Mouse (Mus musculus) forebrain, embryonic 16.5 days (tissue): ENCODE measurements around the gene Inpp4b. TPM values are rescaled to one million over a fixed set of nuclear protein-coding genes. Genes with fewer than 3 reads are reported as not detected.

ENCODE experiments used
- ATAC-seq: fragments of 200-750 bp; cut with Nextera tagmentation; 2 replicates; pipeline ENCODE4 v1.8.0; 2017; ENCODE audit warnings: mild to moderate bottlenecking, moderate library complexity
- H3K27ac ChIP-seq: fragments of 300-500 bp; sonication (generic); 2 replicates; pipeline ENCODE4 v1.5.1; 2014; ENCODE audit warnings: low read length, control low read depth
- H3K27me3 ChIP-seq: fragments of 300-500 bp; sonication (generic); replicated peaks from 2 replicates; pipeline ENCODE4 v1.6.1; 2014; ENCODE audit warnings: low read length; ENCODE audit not compliant: control insufficient read depth, insufficient read depth
- H3K36me3 ChIP-seq: fragments of 300-500 bp; sonication (generic); 2 replicates; pipeline ENCODE4 v1.6.1; 2014; ENCODE audit not compliant: control insufficient read depth, insufficient read depth
- H3K4me1 ChIP-seq: fragments of 300-500 bp; sonication (generic); replicated peaks from 2 replicates; pipeline ENCODE4 v1.6.1; 2014; ENCODE audit warnings: low read length; ENCODE audit not compliant: control insufficient read depth, insufficient read depth
- H3K4me2 ChIP-seq: fragments of 300-500 bp; sonication (generic); 2 replicates; pipeline ENCODE4 v1.6.1; 2014; ENCODE audit warnings: mild to moderate bottlenecking, low read length, control low read depth
- H3K4me3 ChIP-seq: fragments of 300-500 bp; sonication (generic); replicated peaks from 2 replicates; pipeline ENCODE4 v1.5.1; 2014; ENCODE audit warnings: mild to moderate bottlenecking, low read length, control low read depth
- H3K9ac ChIP-seq: fragments of 300-500 bp; sonication (generic); replicated peaks from 2 replicates; pipeline ENCODE4 v1.6.1; 2014; ENCODE audit warnings: low read depth, low read length, control low read depth
- H3K9me3 ChIP-seq: fragments of 300-500 bp; sonication (generic); 2 replicates; pipeline ENCODE4 v1.6.1; 2016; ENCODE audit warnings: low read length; ENCODE audit not compliant: control insufficient read depth
- WGBS: fragments of 180-500 bp; shearing (Covaris S2); extraction: QIAGEN DNeasy Blood & Tissue Kit; methylation state at CpG from one replicate; pipeline ENCODE4 v1.1.7; 2014; 5-methylcytosine and 5-hydroxymethylcytosine counted together
- polyA plus RNA-seq: library from polyadenylated mRNA; unstranded; fragments of >200 nt; fragmentation: Nextera tagmentation; extraction: Ambion mirVana; gene quantifications from 2 replicates; pipeline ENCODE4 v1.2.1, GENCODE M21; 2015

The Inpp4b gene
- polyA plus RNA-seq, 1 experiment from 2014 or later, result 6.5 TPM

DNA sequence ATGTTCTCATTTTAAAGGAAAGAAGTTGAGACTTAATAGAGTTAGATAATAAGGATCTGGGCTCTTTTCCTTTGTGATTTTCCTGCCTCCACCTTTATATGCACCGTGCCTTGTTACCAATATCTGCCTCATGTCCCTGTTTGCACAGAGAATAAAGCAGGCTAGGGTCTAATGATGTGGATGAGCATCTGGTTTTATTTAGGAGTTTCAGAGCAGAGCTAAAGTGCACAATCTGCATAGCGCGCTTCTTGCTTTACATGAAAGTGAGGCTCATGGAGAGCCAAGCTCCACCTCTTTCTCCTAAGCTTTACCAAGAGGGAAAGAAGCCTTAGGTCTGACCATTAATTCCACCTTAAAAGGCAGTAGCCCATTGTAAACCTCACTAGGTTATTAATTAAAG is 763.8 kb downstream of the Inpp4b start:
- Histone ChIP-seq H3K4me2 (no peak overlapping the region), H3K4me3 (no peak overlapping the region), H3K4me1 (0 out of 2 replicates have a peak, but pooled peaks cover 3% of the 10 kb centered on the region), H3K9me3 (no peaks in the 10 kb centered on the region), H3K27ac (no peak overlapping the region), H3K9ac (no peak overlapping the region), H3K36me3 (no peaks in the 10 kb centered on the region), H3K27me3 (no peaks in the 10 kb centered on the region)
- no peak for ATAC-seq
- WGBS, result 76% methylated on average over 3 of the region's 3 CpGs

DNA sequence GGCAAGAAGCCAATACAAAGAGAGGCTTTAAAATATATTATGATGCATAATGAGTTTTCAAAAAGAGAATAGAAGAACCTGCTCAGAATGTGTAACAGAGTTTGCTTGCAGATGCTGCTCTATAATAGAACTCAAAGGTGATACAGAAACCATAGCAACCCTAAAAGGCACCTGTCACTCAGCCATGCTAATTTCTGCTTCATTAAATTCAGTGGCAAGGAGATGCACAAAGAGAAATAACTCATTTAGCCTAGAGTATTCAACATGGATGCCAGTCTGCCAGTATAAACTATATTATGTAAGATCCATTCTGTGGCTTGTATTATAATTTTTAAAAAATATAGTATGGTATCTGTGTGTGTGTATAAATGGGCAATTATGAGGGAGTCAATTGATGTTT is 807.9 kb downstream of the Inpp4b start:
- Histone ChIP-seq H3K4me3 (no peak overlapping the region), H3K27me3 (no peaks in the 10 kb centered on the region), H3K9ac (no peak overlapping the region), H3K4me1 (no peaks in the 10 kb centered on the region), H3K27ac (no peak overlapping the region), H3K4me2 (no peak overlapping the region), H3K36me3 (no peaks in the 10 kb centered on the region), H3K9me3 (peaks cover 5% of the 10 kb centered on the region; the same call in 1 of the 2 replicates)
- ATAC-seq, result peak; percentile 82

DNA sequence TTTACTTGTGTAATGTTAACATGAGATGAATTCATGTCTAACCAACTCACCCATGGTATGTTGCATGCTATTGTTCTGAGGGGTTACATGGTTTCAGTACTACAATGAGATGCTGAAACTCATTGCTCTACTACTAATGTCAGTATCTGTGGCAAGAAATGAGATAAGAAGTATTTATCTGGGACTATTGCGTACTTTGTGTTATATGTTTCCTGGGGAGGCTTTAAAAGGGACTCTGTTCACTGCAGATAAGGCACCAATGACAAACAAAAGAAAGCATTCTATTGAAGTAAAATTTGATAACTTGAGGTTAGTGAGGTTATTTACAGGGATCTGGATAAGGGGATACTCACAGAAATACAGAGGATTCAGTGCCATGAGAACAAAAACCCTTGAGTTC is 815.6 kb downstream of the Inpp4b start:
- no peaks in the 10 kb centered on the region for H3K27me3 ChIP-seq
- no peaks in the 10 kb centered on the region for H3K4me1 ChIP-seq
- no peak overlapping the region for H3K9ac ChIP-seq
- no peak overlapping the region for H3K27ac ChIP-seq
- H3K9me3 ChIP-seq, result peaks cover 5% of the 10 kb centered on the region; the same call in 1 of the 2 replicates
- no peak for ATAC-seq
- H3K4me2 ChIP-seq, result no peak overlapping the region
- H3K4me3 ChIP-seq, result no peak overlapping the region
- 88% methylated on average over 1 of the region's 1 CpGs for WGBS
- H3K36me3 ChIP-seq, result no peaks in the 10 kb centered on the region
